ENCODE assay signal across 30 mouse cellular contexts in genomic region chr3:90115526-90115925, GRCm38 (mm10). TPM values are rescaled to one million over a fixed set of nuclear protein-coding genes. Genes with fewer than 3 reads are reported as not detected.
DNase-seq lines count a peak whose midpoint lies in the region; ATAC-seq lines count a peak whose summit lies in the region.
"Had no signal": no experiment of that assay in that cellular context is flagged by ENCODE, and none has a peak within 500 bp of the region (broad histone marks: within the 10 kb centered on the region; RNA-seq: fewer than 3 reads in every experiment).

No protein-coding gene starts in this region.

- H3K27me3 ChIP-seq in kidney, embryonic 14.5 days (ENCODE audit: control insufficient read depth, insufficient read depth, low read length) = no peaks in the 10 kb centered on the region
- H3K27me3 ChIP-seq in limb, embryonic 15.5 days = no peaks in the 10 kb centered on the region
- H3K27me3 ChIP-seq in limb, embryonic 10.5 days (ENCODE audit: low read depth, poor library complexity, severe bottlenecking) = no peaks in the 10 kb centered on the region
- H3K27me3 ChIP-seq: embryonic facial prominence, embryonic 12.5 days; hindbrain, embryonic 15.5 days; limb, embryonic 12.5 days; lung, embryonic 15.5 days; megakaryocyte, embryonic 14.5 days; midbrain, embryonic 13.5 days had no signal

- no peak for DNase-seq in kidney, adult 9 months
- DNase-seq in limb, embryonic 10.5 days (ENCODE audit: low spot score) = no peak
- peak; percentile 57 for DNase-seq in adrenal gland, postnatal 14 days
- DNase-seq in retina, embryonic 14.5 days (ENCODE audit: low spot score) = no peak
- no peak for DNase-seq in left cerebral cortex, adult 9 months (ENCODE audit: low spot score in 2 of 2)
- DNase-seq: cerebellum, adult 11 months; cerebellum, adult 9-10 months; cerebellum, postnatal 36 days; gastrocnemius, postnatal 14 days; heart, postnatal 14 days; kidney, adult 11 months; layer of hippocampus, adult 9-11 months; lung, postnatal 4 days; right cerebral cortex, adult 18-20 months; spleen, adult 18-20 months; thymus, adult 2 months; thymus, postnatal 36 days had no signal

- no peaks in the 10 kb centered on the region for H3K36me3 ChIP-seq in kidney, embryonic 14.5 days (ENCODE audit: control insufficient read depth, insufficient read depth, low read length)
- no peaks in the 10 kb centered on the region for H3K36me3 ChIP-seq in limb, embryonic 15.5 days
- H3K36me3 ChIP-seq in limb, embryonic 10.5 days = no peaks in the 10 kb centered on the region
- H3K36me3 ChIP-seq: embryonic facial prominence, embryonic 12.5 days; hindbrain, embryonic 10.5 days; hindbrain, embryonic 15.5 days; limb, embryonic 12.5 days; lung, embryonic 15.5 days; midbrain, embryonic 13.5 days had no signal

- WGBS in kidney, embryonic 14.5 days = 52% methylated on average over 3 of the region's 3 CpGs
- 62% methylated on average over 3 of the region's 3 CpGs for WGBS in limb, embryonic 15.5 days
- WGBS in limb, embryonic 10.5 days = 87% methylated on average over 3 of the region's 3 CpGs

- H3K9ac ChIP-seq in kidney, embryonic 14.5 days (ENCODE audit: low read depth, low read length) = no peak overlapping the region
- no peak overlapping the region for H3K9ac ChIP-seq in limb, embryonic 15.5 days
- H3K9ac ChIP-seq: embryonic facial prominence, embryonic 12.5 days; hindbrain, embryonic 15.5 days; limb, embryonic 12.5 days; lung, embryonic 15.5 days; midbrain, embryonic 13.5 days had no signal

- H3K4me2 ChIP-seq in kidney, embryonic 14.5 days (replicated peaks; ENCODE audit: low read depth, low read length) = no peak overlapping the region
- H3K4me2 ChIP-seq in limb, embryonic 15.5 days = no peak overlapping the region
- H3K4me2 ChIP-seq: embryonic facial prominence, embryonic 12.5 days; hindbrain, embryonic 15.5 days; limb, embryonic 12.5 days; liver, embryonic 11.5 days; lung, embryonic 15.5 days; midbrain, embryonic 13.5 days had no signal

- no peaks in the 10 kb centered on the region for H3K4me1 ChIP-seq in kidney, embryonic 14.5 days (ENCODE audit: control insufficient read depth, insufficient read depth, low read length)
- no peaks in the 10 kb centered on the region for H3K4me1 ChIP-seq in limb, embryonic 15.5 days
- no peaks in the 10 kb centered on the region for H3K4me1 ChIP-seq in limb, embryonic 10.5 days
- H3K4me1 ChIP-seq: embryonic facial prominence, embryonic 12.5 days; hindbrain, embryonic 10.5 days; hindbrain, embryonic 15.5 days; limb, embryonic 12.5 days; lung, embryonic 15.5 days; midbrain, embryonic 13.5 days had no signal

- ATAC-seq in kidney, embryonic 14.5 days (ENCODE audit: low FRiP score, low TSS enrichment) = peak; percentile 79
- no peak for ATAC-seq in limb, embryonic 15.5 days (ENCODE audit: insufficient number of reproducible peaks, low FRiP score, low TSS enrichment, low read depth)
- ATAC-seq: CD4-positive, CD25-positive, alpha-beta regulatory T cell, adult 4 months; forebrain, embryonic 14.5 days; inflammation-experienced regulatory T-cells, adult 6 months; midbrain, embryonic 13.5 days had no signal

- no peaks in the 10 kb centered on the region for H3K9me3 ChIP-seq in kidney, embryonic 14.5 days (ENCODE audit: control insufficient read depth, low read length)
- H3K9me3 ChIP-seq in limb, embryonic 15.5 days = no peaks in the 10 kb centered on the region
- H3K9me3 ChIP-seq in limb, embryonic 10.5 days (replicated peaks) = no peaks in the 10 kb centered on the region
- H3K9me3 ChIP-seq: embryonic facial prominence, embryonic 12.5 days; hindbrain, embryonic 10.5 days; hindbrain, embryonic 15.5 days; limb, embryonic 12.5 days; lung, embryonic 15.5 days; midbrain, embryonic 13.5 days had no signal

- no peak overlapping the region for H3K4me3 ChIP-seq in kidney, embryonic 14.5 days (ENCODE audit: low read length)
- H3K4me3 ChIP-seq in limb, embryonic 15.5 days = no peak overlapping the region
- H3K4me3 ChIP-seq in limb, embryonic 10.5 days = no peak overlapping the region
- H3K4me3 ChIP-seq: embryonic facial prominence, embryonic 12.5 days; hindbrain, embryonic 10.5 days; hindbrain, embryonic 15.5 days; limb, embryonic 12.5 days; lung, embryonic 15.5 days; megakaryocyte, embryonic 14.5 days; midbrain, embryonic 13.5 days had no signal

- H3K27ac ChIP-seq in kidney, embryonic 14.5 days (ENCODE audit: low read depth, low read length) = peak overlapping the region; percentile 47; the same call in 1 of the 2 replicates
- H3K27ac ChIP-seq in limb, embryonic 15.5 days = peak overlapping the region; percentile 24; the same call in 1 of the 2 replicates
- H3K27ac ChIP-seq in limb, embryonic 10.5 days = no peak overlapping the region
- H3K27ac ChIP-seq: embryonic facial prominence, embryonic 12.5 days; hindbrain, embryonic 10.5 days; hindbrain, embryonic 15.5 days; limb, embryonic 12.5 days; lung, embryonic 15.5 days; midbrain, embryonic 13.5 days had no signal

RNA-seq across cellular contexts. Expression of gene Nup210l, which starts 11.6 kb away (rescaled TPM):
- polyA plus RNA-seq in kidney, embryonic 14.5 days (2014; fragmentation: Nextera tagmentation; extraction: Ambion mirVana) = 0.47 and 0.76 TPM in 2 replicates
- 0.28 and 0.30 TPM in 2 replicates for polyA plus RNA-seq in limb, embryonic 15.5 days (2015; fragmentation: Nextera tagmentation; extraction: Ambion mirVana)
- polyA plus RNA-seq in limb, embryonic 10.5 days (2016; fragmentation: Nextera tagmentation; extraction: Ambion mirVana) = 0.63 and 0.65 TPM in 2 replicates
- total RNA-seq in adrenal gland, postnatal 14 days (2021) = 0.37 and 0.45 TPM in 2 replicates

RNA-seq across cellular contexts. Expression of gene Tpm3, which starts 43.1 kb away (rescaled TPM):
- 515 and 579 TPM in 2 replicates for polyA plus RNA-seq in kidney, embryonic 14.5 days (2014; fragmentation: Nextera tagmentation; extraction: Ambion mirVana)
- polyA plus RNA-seq in limb, embryonic 15.5 days (2015; fragmentation: Nextera tagmentation; extraction: Ambion mirVana) = 474 and 545 TPM in 2 replicates
- 634 and 641 TPM in 2 replicates for polyA plus RNA-seq in limb, embryonic 10.5 days (2016; fragmentation: Nextera tagmentation; extraction: Ambion mirVana)
- total RNA-seq in adrenal gland, postnatal 14 days (2021) = 170 and 208 TPM in 2 replicates
